Mouse (Mus musculus) heart, postnatal 0 days (tissue): Measurements from ENCODE around the gene Atp8b2. TPM values are rescaled to one million over a fixed set of nuclear protein-coding genes. Genes with fewer than 3 reads are reported as not detected.

Experiments
- ATAC-seq: fragments of 200-750 bp; cut with Nextera tagmentation; 2 replicates; pipeline ENCODE4 v1.8.0; 2017; ENCODE audit warnings: low read depth, moderate number of reproducible peaks, moderate library complexity; ENCODE audit not compliant: insufficient read depth
- DNase-seq: peaks from one replicate; pipeline ENCODE4 v3.0.0-alpha.2; 2016; ENCODE audit warnings: low spot score
- H3K27ac ChIP-seq: fragments of 300-500 bp; sonication (generic); 2 replicates; pipeline ENCODE4 v1.5.1; 2014; ENCODE audit warnings: low read depth, mild to moderate bottlenecking
- H3K27me3 ChIP-seq: fragments of 300-500 bp; sonication (generic); 2 replicates; pipeline ENCODE4 v1.6.1; 2014; ENCODE audit warnings: low read length, mixed read lengths; ENCODE audit not compliant: control insufficient read depth, insufficient read depth
- H3K36me3 ChIP-seq: fragments of 300-500 bp; sonication (generic); replicated peaks from 2 replicates; pipeline ENCODE4 v1.6.1; 2014; ENCODE audit warnings: low read length, mixed read lengths; ENCODE audit not compliant: control insufficient read depth, insufficient read depth
- H3K4me1 ChIP-seq: fragments of 300-500 bp; sonication (generic); 2 replicates; pipeline ENCODE4 v1.6.1; 2014; ENCODE audit warnings: antibody characterized with exemption; ENCODE audit not compliant: control insufficient read depth, insufficient read depth
- H3K4me2 ChIP-seq: fragments of 300-500 bp; sonication (generic); 2 replicates; pipeline ENCODE4 v1.6.1; 2014; ENCODE audit warnings: low read depth, mild to moderate bottlenecking, low read length, moderate library complexity
- H3K4me3 ChIP-seq: fragments of 300-500 bp; sonication (generic); 2 replicates; pipeline ENCODE4 v1.5.1; 2014; ENCODE audit warnings: low read depth, low read length
- H3K9ac ChIP-seq: fragments of 300-500 bp; sonication (generic); replicated peaks from 2 replicates; pipeline ENCODE4 v1.6.1; 2014; ENCODE audit warnings: low read depth, low read length, mixed read lengths
- H3K9me3 ChIP-seq: fragments of 300-500 bp; sonication (generic); replicated peaks from 2 replicates; pipeline ENCODE4 v1.6.1; 2016; ENCODE audit warnings: low read length; ENCODE audit not compliant: control insufficient read depth
- CTCF ChIP-seq: IDR thresholded peaks from 2 replicates; pipeline ENCODE4 v1.5.1; 2016; ENCODE audit warnings: antibody characterized with exemption, control low read depth, low read depth
- EP300 ChIP-seq: IDR thresholded peaks from 2 replicates; pipeline ENCODE4 v1.6.1; 2016; ENCODE audit warnings: antibody characterized with exemption, low read depth
- WGBS: fragments of 180-500 bp; shearing (Covaris S2); extraction: QIAGEN DNeasy Blood & Tissue Kit; methylation state at CpG from one replicate; pipeline ENCODE4 v1.1.7; 2014; 5-methylcytosine and 5-hydroxymethylcytosine counted together
- polyA plus RNA-seq: library from polyadenylated mRNA; unstranded; fragments of >200 nt; fragmentation: Nextera tagmentation; extraction: Ambion mirVana; gene quantifications from 2 replicates; pipeline ENCODE4 v1.2.1, GENCODE M21; 2015
- total RNA-seq: library from RNA; depleted of rRNA; stranded (reverse); fragments of >200 nt; gene quantifications from 2 replicates; pipeline ENCODE4 v1.2.3, GENCODE M21; 2014; ENCODE audit warnings: low replicate concordance

Atp8b2 gene
- total and polyA plus RNA-seq, 2 experiments from 2014 or later: 5.2 to 52.4 TPM

- TF ChIP-seq EP300 (no peak), CTCF (peak; percentile 82)
- H3K27ac ChIP-seq: peak overlapping the region; percentile 95
- 23% methylated on average over 22 of the region's 22 CpGs for WGBS
- H3K9me3 ChIP-seq: no peaks in the 10 kb centered on the region
- H3K36me3 ChIP-seq: no peaks in the 10 kb centered on the region
- DNase-seq: peak; percentile 82
- no peaks in the 10 kb centered on the region for H3K27me3 ChIP-seq
- H3K4me1 ChIP-seq: peaks cover 26% of the 10 kb centered on the region
- peak overlapping the region; percentile 78 for H3K4me3 ChIP-seq
- 0 out of 2 replicates have a peak, but pooled peaks have one; percentile 13 for ATAC-seq
- peak overlapping the region; percentile 96 for H3K4me2 ChIP-seq
- peak overlapping the region; percentile 88 for H3K9ac ChIP-seq
These were observed 825 bp upstream of the Atp8b2 start for GRCm38 (mm10) chr3:89963926-89964739.

DNA sequence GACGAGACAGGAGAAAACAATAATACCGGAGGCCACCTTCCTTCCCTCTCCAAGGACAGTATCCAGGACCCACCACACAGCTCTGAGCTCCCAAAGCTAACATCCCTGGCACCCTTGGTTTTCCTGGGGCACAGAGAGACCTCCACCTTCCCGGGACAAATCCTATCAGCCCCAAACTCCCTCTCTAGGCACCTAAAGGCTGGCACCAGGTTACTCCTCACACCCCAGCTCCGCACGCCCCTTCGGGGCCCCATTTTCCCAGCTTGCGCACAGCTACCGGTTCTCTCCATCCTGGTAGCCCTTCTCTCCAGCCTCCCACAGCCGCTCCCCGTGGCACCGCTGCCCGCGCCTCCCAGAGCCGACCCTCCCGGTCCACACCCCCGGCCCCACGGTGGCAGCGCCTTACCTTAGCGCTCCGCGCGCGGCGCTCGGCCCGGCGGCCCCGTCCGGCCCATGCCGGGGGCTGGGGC lies 522 bp downstream of the Atp8b2 start:
- DNase-seq (no peak), ATAC-seq (0 out of 2 replicates have a peak, but pooled peaks have one; percentile 1)
- WGBS: under 1% methylated on average over 30 of the region's 30 CpGs
- Histone ChIP-seq H3K36me3 (peaks cover 8% of the 10 kb centered on the region), H3K9ac (peak overlapping the region; percentile 88), H3K27ac (peak overlapping the region; percentile 95), H3K27me3 (no peaks in the 10 kb centered on the region), H3K9me3 (no peaks in the 10 kb centered on the region), H3K4me1 (peaks cover 28% of the 10 kb centered on the region), H3K4me3 (peak overlapping the region; percentile 78), H3K4me2 (peak overlapping the region; percentile 96)
- TF ChIP-seq EP300: no peak; the same call in 1 of the 2 replicates
- no peak for TF ChIP-seq CTCF

DNA sequence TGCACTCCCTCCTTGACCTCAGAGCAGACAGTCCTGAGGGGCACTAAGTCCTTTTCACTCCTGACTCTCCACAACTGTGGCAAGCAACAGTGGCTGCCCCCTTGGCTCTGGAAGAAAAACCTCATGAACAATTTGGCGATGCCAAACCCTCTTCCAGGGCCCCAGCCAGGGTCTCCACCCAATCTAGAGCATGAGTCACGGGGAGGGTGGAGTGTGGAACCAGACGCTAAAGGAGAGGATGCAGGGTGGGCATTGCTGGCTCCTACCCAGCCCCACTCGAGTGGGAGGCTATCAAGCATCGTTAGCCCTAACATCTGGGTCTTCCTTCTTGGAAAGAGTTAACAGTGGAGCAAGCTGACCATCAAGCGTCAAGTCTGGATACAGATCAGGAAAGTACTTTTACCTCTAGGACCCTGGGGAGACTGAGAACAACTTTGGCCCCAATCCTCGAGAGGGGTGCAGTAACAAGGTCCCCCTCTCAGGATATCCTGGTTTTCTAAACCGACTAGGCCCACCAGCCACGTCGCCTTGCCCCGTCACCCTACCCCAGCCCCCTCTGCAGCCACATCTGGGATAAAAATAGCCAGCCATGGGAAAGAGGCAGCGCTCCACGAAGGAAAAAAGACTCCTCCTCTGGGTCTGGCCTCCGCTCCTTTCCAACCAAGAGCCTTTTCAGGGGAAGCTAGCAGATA lies 1.1 kb downstream of the Atp8b2 start:
- H3K9ac ChIP-seq: peak overlapping the region; percentile 88
- peak overlapping the region; percentile 78 for H3K4me3 ChIP-seq
- ATAC-seq: peak; percentile 9
- peak; percentile 70 for DNase-seq
- H3K27ac ChIP-seq: peak overlapping the region; percentile 95
- H3K4me2 ChIP-seq: peak overlapping the region; percentile 96
- H3K27me3 ChIP-seq: no peaks in the 10 kb centered on the region
- H3K36me3 ChIP-seq: peaks cover 14% of the 10 kb centered on the region
- TF ChIP-seq CTCF: no peak
- TF ChIP-seq EP300: no peak; the same call in 1 of the 2 replicates
- H3K4me1 ChIP-seq: peaks cover 28% of the 10 kb centered on the region
- H3K9me3 ChIP-seq: no peaks in the 10 kb centered on the region
- 2% methylated on average over 14 of the region's 14 CpGs for WGBS

DNA sequence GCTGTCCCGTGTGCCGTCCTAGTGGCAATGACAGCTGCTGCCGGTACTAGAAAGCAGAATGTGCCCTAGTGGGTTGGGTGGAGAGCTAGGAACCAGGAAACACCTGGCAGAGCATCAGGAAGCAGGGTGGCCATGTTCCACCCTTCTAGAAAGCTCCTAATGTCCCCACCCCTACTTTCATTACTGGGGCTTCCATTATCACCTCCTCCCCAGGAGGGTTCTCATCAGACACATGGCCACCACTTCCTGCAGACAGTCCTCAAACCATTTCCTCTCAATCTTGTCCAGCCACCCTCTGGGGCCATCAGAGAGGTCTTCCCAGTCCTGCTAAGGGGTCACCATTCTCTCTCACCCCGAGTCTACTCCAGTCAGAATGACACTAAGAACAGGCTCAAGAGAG lies 1.9 kb downstream of the Atp8b2 start:
- Histone ChIP-seq H3K9ac (no peak overlapping the region), H3K4me1 (peaks cover 28% of the 10 kb centered on the region), H3K4me3 (peak overlapping the region; percentile 78), H3K9me3 (no peaks in the 10 kb centered on the region), H3K27ac (peak overlapping the region; percentile 95), H3K36me3 (peaks cover 22% of the 10 kb centered on the region), H3K4me2 (peak overlapping the region; percentile 96), H3K27me3 (no peaks in the 10 kb centered on the region)
- TF ChIP-seq CTCF (no peak), EP300 (no peak)
- no peak for ATAC-seq
- 25% methylated on average over 4 of the region's 4 CpGs for WGBS
- no peak for DNase-seq

GRCm38 (mm10) chr3:89960469-89960868 lies 2.8 kb downstream of the Atp8b2 start:
- Histone ChIP-seq H3K4me3 (peak overlapping the region; percentile 78), H3K27ac (peak overlapping the region; percentile 51; the same call in 1 of the 2 replicates), H3K9me3 (no peaks in the 10 kb centered on the region), H3K27me3 (no peaks in the 10 kb centered on the region), H3K4me2 (peak overlapping the region; percentile 96), H3K36me3 (peaks cover 31% of the 10 kb centered on the region), H3K4me1 (peaks cover 28% of the 10 kb centered on the region), H3K9ac (peak overlapping the region; percentile 65)
- WGBS: 2% methylated on average over 30 of the region's 30 CpGs
- DNase-seq (peak; percentile 87), ATAC-seq (peak; percentile 87)
- TF ChIP-seq EP300 (no peak), CTCF (no peak)
